Mouse (Mus musculus) megakaryocyte, embryonic 14.5 days (primary cell): Measurements from ENCODE around the gene Rab33a. TPM values are rescaled to one million over a fixed set of nuclear protein-coding genes. Genes with fewer than 3 reads are reported as not detected.

ENCODE experiments used
- H3K27me3 ChIP-seq: replicated peaks from 2 replicates; pipeline ENCODE3; 2012; ENCODE audit warnings: inconsistent platforms
- H3K36me3 ChIP-seq: replicated peaks from 2 replicates; pipeline ENCODE3; 2012; ENCODE audit warnings: low read length, inconsistent platforms, mixed read lengths
- H3K4me1 ChIP-seq: 2 replicates; pipeline ENCODE4 v1.6.1; 2012; ENCODE audit warnings: inconsistent platforms
- H3K4me3 ChIP-seq: replicated peaks from 2 replicates; pipeline ENCODE3; 2012; ENCODE audit warnings: moderate library complexity, mild to moderate bottlenecking, inconsistent platforms
- H3K9me3 ChIP-seq: 2 replicates; pipeline ENCODE4 v1.6.1; 2012; ENCODE audit warnings: inconsistent platforms
- FLI1 ChIP-seq: IDR thresholded peaks from 2 replicates; pipeline ENCODE4 v1.6.1; 2012; ENCODE audit warnings: low read length, inconsistent platforms, mixed read lengths
- GATA1 ChIP-seq: IDR thresholded peaks from 3 replicates; pipeline ENCODE4 v1.6.1; 2012; ENCODE audit warnings: mixed read lengths, low read length, inconsistent platforms, borderline replicate concordance
- polyA plus RNA-seq: library from polyadenylated mRNA; stranded (reverse); fragments of >175 nt; gene quantifications from 2 replicates; pipeline ENCODE4 v1.2.3, GENCODE M21; 2012; ENCODE audit warnings: low replicate concordance; ENCODE audit not compliant: insufficient read depth

The Rab33a gene
- polyA plus RNA-seq, 1 experiment, result 0.67 TPM

DNA sequence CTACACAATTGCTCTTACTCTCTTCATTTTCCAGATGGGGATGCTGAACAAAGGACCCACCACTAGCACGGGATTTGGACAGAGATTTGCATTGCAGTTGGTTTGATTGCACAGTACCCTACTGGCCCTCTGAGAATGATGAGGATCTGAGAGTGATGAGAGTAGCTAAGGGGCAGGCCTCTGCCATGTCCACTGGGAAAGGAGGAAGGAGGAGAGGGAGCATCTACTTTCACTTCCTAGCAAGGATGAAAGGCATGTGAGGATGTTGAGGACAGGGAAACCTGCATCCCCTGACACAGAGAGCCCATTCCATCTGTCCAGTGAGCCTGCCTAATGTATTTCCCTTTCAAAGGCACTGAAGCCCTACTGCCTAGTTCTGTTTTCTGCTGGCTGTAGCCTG is 6.2 kb downstream of the Rab33a start:
- H3K27me3 ChIP-seq, result peaks cover 5% of the 10 kb centered on the region

DNA sequence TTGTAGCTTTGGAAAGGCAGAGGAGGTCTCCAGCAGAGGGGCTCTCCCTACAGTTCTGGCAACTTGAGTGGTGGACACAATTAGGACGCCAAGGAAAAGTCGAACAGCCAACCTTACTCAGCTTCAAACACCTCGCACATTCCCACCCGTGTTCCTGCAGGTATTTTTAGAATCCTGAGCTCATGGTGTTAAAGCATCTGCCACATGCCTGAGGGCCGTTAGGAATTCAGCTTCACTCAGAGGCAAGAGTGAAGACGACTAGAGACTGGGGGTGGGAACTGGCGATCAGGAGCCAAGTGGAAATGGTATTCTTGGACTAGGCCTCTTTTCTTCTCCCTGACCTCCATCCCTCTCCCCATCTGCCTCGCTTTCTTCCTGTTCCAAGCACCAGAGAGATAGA is 6.8 kb downstream of the Rab33a start:
- Histone ChIP-seq H3K4me1 (peaks cover 22% of the 10 kb centered on the region), H3K4me3 (no peak overlapping the region), H3K36me3 (no peaks in the 10 kb centered on the region), H3K27me3 (peaks cover 5% of the 10 kb centered on the region), H3K9me3 (no peaks in the 10 kb centered on the region)
- TF ChIP-seq FLI1 (no peak), GATA1 (no peak)

More for the DNA sequence above, 6.2 kb downstream of the Rab33a start:
- no peaks in the 10 kb centered on the region for H3K9me3 ChIP-seq
- no peak overlapping the region for H3K4me3 ChIP-seq
- H3K36me3 ChIP-seq, result no peaks in the 10 kb centered on the region
- peaks cover 25% of the 10 kb centered on the region for H3K4me1 ChIP-seq
- no peak for TF ChIP-seq FLI1

DNA sequence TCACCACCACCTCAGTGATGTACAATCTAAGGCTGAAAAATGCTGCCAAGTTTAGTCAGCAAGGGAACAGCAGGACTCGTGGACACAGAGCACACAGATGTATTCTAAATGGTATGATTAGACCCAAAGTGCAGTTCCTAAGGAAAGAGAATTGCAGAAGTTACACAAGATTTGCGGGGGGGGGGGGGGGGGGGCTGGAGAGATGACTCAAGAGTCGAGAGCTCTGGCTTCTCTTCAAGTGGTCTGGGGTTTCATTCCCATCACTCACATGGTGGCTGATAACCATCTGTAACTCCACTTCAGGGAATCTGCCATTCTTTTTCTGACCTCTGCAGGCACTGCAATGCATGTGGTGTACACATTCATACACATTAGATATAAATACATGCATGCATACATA is 7.3 kb downstream of the Rab33a start:
- Histone ChIP-seq H3K27me3 (peaks cover 5% of the 10 kb centered on the region), H3K36me3 (no peaks in the 10 kb centered on the region), H3K9me3 (no peaks in the 10 kb centered on the region), H3K4me1 (peaks cover 20% of the 10 kb centered on the region), H3K4me3 (no peak overlapping the region)
- no peak for TF ChIP-seq FLI1
- no peak for TF ChIP-seq GATA1

DNA sequence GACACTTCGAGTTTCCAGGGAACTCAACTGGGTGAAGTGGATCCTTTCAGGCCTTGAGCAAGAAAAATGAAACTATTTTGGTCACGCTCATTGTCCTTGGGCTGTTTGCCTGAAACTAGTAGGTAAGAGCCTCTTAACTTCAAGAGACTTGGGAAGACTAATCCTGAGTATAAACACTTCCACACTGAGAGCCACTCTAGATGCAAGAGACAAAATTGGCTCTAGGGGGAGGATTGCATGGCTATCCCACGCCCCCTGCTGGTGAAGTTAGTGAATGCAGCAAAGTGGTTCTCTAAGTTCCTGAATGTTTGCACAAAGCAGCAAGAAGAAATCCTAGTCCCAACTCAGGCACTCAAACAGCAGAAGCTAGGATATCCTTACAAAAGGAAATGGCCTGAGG is 13.1 kb downstream of the Rab33a start:
- Histone ChIP-seq H3K27me3 (no peaks in the 10 kb centered on the region), H3K9me3 (peaks cover 3% of the 10 kb centered on the region; the same call in 1 of the 2 replicates), H3K36me3 (no peaks in the 10 kb centered on the region), H3K4me1 (peaks cover 3% of the 10 kb centered on the region; the same call in 1 of the 2 replicates), H3K4me3 (no peak overlapping the region)
- no peak for TF ChIP-seq GATA1
- no peak for TF ChIP-seq FLI1

Other genes with a start within 250 kb of the Rab33a start
- gene Bcorl1, start 177.9 kb upstream of the Rab33a start, polyA plus RNA-seq, result 3.6 and 10.5 TPM in 2 replicates
- 2.6 and 3.5 TPM in 2 replicates for gene Elf4, start 56.2 kb upstream of the Rab33a start, polyA plus RNA-seq
- gene Aifm1, start 5.7 kb upstream of the Rab33a start, polyA plus RNA-seq, result 2.8 TPM in 1 of 2 replicates, not detected in the other
- gene Zfp280c, start 75.2 kb downstream of the Rab33a start, polyA plus RNA-seq, result 0.08 TPM in 1 of 2 replicates, not detected in the other
- gene Slc25a14, start 104.1 kb downstream of the Rab33a start, polyA plus RNA-seq, result 0.18 TPM in 1 of 2 replicates, not detected in the other
- gene Gpr119, start 155.2 kb downstream of the Rab33a start, polyA plus RNA-seq, result not detected in 2 replicates
- gene Rbmx2, start 175.7 kb downstream of the Rab33a start, polyA plus RNA-seq, result 1.3 and 11.3 TPM in 2 replicates